Mouse (Mus musculus) cortical plate, adult 2 months (tissue): Measurements from ENCODE around the gene Trim2. TPM values are rescaled to one million over a fixed set of nuclear protein-coding genes. Genes with fewer than 3 reads are reported as not detected.

Experiments used
- H3K27ac ChIP-seq: fragments of 200-500 bp; 2 replicates; pipeline ENCODE4 v1.5.1; 2012; ENCODE audit warnings: low read length, control low read depth, inconsistent platforms; ENCODE audit not compliant: insufficient read depth
- H3K4me1 ChIP-seq: fragments of 200-500 bp; 2 replicates; pipeline ENCODE4 v1.6.1; 2011; ENCODE audit warnings: low read length; ENCODE audit not compliant: control insufficient read depth, insufficient read depth
- H3K4me3 ChIP-seq: fragments of 200-500 bp; 2 replicates; pipeline ENCODE4 v1.5.1; 2011; ENCODE audit warnings: mild to moderate bottlenecking, low read length, control low read depth; ENCODE audit not compliant: insufficient read depth
- CTCF ChIP-seq: fragments of 200-500 bp; IDR thresholded peaks from 2 replicates; pipeline ENCODE4 v1.5.1; 2011; ENCODE audit warnings: mild to moderate bottlenecking, control low read depth, low read length; ENCODE audit not compliant: insufficient read depth; ENCODE audit errors: extremely low read depth
- POLR2A ChIP-seq: fragments of 200-500 bp; IDR thresholded peaks from 2 replicates; pipeline ENCODE4 v1.6.1; 2011; ENCODE audit warnings: mild to moderate bottlenecking, low read length, control low read depth; ENCODE audit not compliant: insufficient read depth; ENCODE audit errors: extremely low read depth
- polyA plus RNA-seq: library from polyadenylated mRNA; depleted of rRNA; stranded (reverse); fragments of >200 nt; gene quantifications from 2 replicates; pipeline ENCODE4 v1.2.3, GENCODE M21; 2012

Trim2 gene
- polyA plus RNA-seq, 1 experiment = 87.4 TPM

DNA sequence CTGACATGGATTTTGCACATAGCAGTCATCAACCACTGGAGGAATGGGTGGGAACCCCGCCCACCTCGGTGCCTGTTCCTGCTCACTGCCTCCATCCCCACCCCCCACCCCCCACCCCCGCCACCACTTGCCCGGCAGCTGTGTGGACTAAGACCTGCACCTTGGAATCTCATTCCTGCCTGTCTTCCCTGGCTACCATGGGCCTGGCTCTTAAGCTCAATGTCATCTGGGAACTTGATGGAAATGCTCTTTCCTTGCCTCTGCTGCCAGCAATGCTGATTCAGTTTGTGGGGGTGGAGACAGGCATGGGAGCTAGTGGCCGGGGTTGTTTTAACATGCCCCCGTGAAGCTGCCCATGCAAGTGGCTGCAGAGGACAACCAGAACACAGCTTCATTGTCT lies 17.3 kb upstream of the Trim2 start:
- TF ChIP-seq POLR2A (no peak), CTCF (no peak)
- no peak overlapping the region for H3K4me3 ChIP-seq
- H3K4me1 ChIP-seq = no peaks in the 10 kb centered on the region
- H3K27ac ChIP-seq = no peak overlapping the region

- TF ChIP-seq CTCF (no peak), POLR2A (no peak)
- Histone ChIP-seq H3K27ac (no peak overlapping the region), H3K4me3 (no peak overlapping the region), H3K4me1 (no peaks in the 10 kb centered on the region)
Observed at GRCm38 (mm10) chr3:84319504-84319903, 12.8 kb upstream of the Trim2 start.

DNA sequence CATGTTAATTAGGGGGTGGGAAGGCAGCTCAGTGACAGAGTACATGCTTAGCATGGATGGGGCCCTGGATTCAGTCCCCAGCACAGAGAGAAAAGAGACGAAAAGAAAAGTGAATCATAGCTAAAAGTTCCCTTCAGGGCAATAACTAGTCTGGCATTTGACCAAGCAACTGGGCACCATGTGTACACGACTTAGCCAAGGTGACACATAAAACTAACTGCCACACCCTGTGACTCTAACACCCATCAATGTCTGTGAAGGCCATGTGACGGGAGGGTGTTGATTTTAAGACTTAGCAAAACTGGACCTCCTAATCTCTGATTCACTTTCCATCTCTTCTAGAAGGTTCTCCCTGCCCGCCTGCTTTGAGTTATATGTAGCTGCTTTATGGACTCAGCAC lies 12.2 kb upstream of the Trim2 start:
- Histone ChIP-seq H3K4me3 (no peak overlapping the region), H3K4me1 (no peaks in the 10 kb centered on the region), H3K27ac (no peak overlapping the region)
- no peak for TF ChIP-seq POLR2A
- no peak for TF ChIP-seq CTCF

GRCm38 (mm10) chr3:84314651-84315191 lies 8.0 kb upstream of the Trim2 start:
- Histone ChIP-seq H3K4me1 (no peaks in the 10 kb centered on the region; the same call in 1 of the 2 replicates), H3K4me3 (no peak overlapping the region), H3K27ac (no peak overlapping the region)
- TF ChIP-seq POLR2A = no peak
- TF ChIP-seq CTCF = peak; percentile 65

GRCm38 (mm10) chr3:84313801-84314541 lies 7.3 kb upstream of the Trim2 start:
- H3K4me3 ChIP-seq = no peak overlapping the region
- TF ChIP-seq POLR2A = no peak
- TF ChIP-seq CTCF = no peak
- no peak overlapping the region for H3K27ac ChIP-seq
- H3K4me1 ChIP-seq = no peaks in the 10 kb centered on the region; the same call in 1 of the 2 replicates

DNA sequence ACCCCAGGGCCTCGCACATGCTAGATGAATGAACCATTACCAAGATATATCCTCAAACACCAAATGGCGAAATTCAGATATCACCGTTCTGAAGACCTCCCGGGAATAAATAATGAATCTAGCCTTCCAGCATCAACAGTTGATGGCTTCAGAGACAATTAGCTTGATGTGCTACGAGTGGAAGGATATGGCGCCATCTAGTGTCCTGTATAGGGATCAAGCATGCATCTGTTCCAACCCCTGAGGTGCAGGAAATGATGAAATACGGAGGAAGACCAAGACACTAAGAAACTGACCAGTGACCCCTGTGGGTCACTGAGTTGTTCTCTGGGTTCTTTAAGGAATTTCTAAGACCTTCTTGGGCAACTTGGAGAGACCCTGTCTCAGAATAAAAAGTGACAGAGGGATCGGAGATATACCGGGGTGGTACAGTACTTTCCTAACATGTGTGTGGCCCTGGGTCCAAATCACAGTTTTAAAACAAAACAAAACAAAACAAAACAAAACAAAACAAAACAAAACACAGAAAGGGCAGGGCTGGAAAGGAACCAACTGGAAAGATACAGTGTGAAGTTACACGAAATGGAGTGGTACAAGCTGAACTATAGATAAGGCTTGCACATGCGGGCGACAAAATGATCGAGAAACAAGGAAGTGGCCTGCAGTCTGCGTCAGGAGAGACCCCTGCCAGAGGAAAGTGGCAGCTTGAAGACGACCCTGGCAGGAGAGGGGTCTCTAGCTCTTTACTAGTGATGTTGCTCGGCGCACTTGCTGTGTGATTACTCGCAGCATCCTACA lies 6.5 kb upstream of the Trim2 start:
- no peak overlapping the region for H3K4me3 ChIP-seq
- H3K4me1 ChIP-seq = no peaks in the 10 kb centered on the region; the same call in 1 of the 2 replicates
- H3K27ac ChIP-seq = no peak overlapping the region
- TF ChIP-seq POLR2A (no peak), CTCF (peak; percentile 96)

- no peaks in the 10 kb centered on the region; the same call in 1 of the 2 replicates for H3K4me1 ChIP-seq
- H3K27ac ChIP-seq = no peak overlapping the region
- TF ChIP-seq CTCF = no peak
- TF ChIP-seq POLR2A = no peak
- no peak overlapping the region for H3K4me3 ChIP-seq
Observed at GRCm38 (mm10) chr3:84312326-84312725, 5.6 kb upstream of the Trim2 start.

GRCm38 (mm10) chr3:84307516-84307915 lies 839 bp upstream of the Trim2 start:
- no peak for TF ChIP-seq POLR2A
- H3K4me1 ChIP-seq = no peaks in the 10 kb centered on the region
- no peak overlapping the region for H3K27ac ChIP-seq
- H3K4me3 ChIP-seq = no peak overlapping the region

DNA sequence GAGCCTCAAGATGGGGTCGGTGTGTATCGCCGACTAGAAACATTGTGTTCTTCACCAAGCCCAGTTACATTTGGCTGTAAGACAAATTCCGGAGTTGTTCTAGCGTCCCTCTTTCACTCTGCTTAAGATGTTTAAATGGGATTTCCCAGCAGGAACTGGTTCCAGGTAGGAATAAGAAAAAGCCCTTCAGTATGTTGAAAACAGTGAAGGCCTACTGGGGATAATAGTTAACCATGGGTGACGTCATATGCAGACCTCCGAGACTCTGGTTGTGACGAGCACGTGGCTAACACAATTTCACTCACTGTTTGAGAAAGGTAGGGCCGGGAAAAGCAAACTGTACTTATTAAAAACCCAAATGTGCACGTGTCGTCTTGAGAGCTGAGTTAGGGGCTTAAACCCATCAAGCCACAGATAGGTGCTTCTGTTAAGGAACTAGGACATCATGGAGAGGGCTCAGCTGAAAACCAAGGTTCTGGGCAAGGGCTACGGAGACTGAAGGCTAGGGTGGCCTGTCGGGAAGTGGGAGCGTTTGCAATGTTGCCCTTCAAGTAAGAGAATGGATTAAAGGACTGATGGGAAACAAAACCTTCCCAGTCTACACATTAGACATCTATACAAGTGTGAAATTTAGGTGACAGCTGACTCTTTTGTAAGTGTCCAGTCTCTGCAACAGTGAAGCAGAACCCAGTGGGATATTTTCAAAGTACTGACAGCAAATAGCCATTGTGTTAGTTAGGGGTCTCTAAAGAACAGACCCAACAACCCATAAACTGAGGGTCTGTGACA lies 761 bp downstream of the Trim2 start:
- Histone ChIP-seq H3K27ac (no peak overlapping the region), H3K4me1 (no peaks in the 10 kb centered on the region), H3K4me3 (peak overlapping the region; percentile 46)
- TF ChIP-seq CTCF = no peak
- TF ChIP-seq POLR2A = no peak
